Mouse (Mus musculus) myocyte (in vitro differentiated cells): ENCODE data around the gene Pappa.

Source experiments
- CEBPB ChIP-seq: IDR thresholded peaks from 2 replicates; pipeline ENCODE4 v1.6.1; 2011; ENCODE audit warnings: mild to moderate bottlenecking, moderate library complexity; ENCODE audit not compliant: poor library complexity, insufficient read depth, severe bottlenecking
- POLR2A ChIP-seq: IDR thresholded peaks from one replicate; pipeline ENCODE4 v1.6.1; 2011; ENCODE audit warnings: low read depth, mild to moderate bottlenecking, control low read depth, moderate library complexity; ENCODE audit not compliant: insufficient read length
- POLR2AphosphoS2 ChIP-seq: IDR thresholded peaks from one replicate; pipeline ENCODE4 v1.6.1; 2011; ENCODE audit warnings: low read depth, control low read depth; ENCODE audit not compliant: insufficient read length
- TCF12 ChIP-seq: IDR thresholded peaks from one replicate; pipeline ENCODE4 v1.6.1; 2011; ENCODE audit warnings: mild to moderate bottlenecking, control low read depth; ENCODE audit not compliant: poor library complexity, insufficient read depth, severe bottlenecking
- USF1 ChIP-seq: IDR thresholded peaks from one replicate; pipeline ENCODE4 v1.6.1; 2011; ENCODE audit warnings: low read depth, mild to moderate bottlenecking, control low read depth, moderate library complexity

- TF ChIP-seq TCF12 (no peak), POLR2A (no peak), CEBPB (no peak), POLR2AphosphoS2 (no peak), USF1 (no peak)
These were observed 10.4 kb downstream of the Pappa start for GRCm38 (mm10) chr4:65134358-65134757.
